Mouse (Mus musculus): ENCODE data around the gene Lsr. TPM values are rescaled to one million over a fixed set of nuclear protein-coding genes. Genes with fewer than 3 reads are reported as not detected.
A peak's percentile ranks its signal among the peaks of the same experiment; 100 is the strongest.
"Not testable (repeated sequence)": the region's sequence is repeated elsewhere in the genome, so short reads cannot be mapped to it uniquely, and the experiment has no call there.

The Lsr gene
- total RNA-seq, 1 experiment: 54.6 TPM

GRCm38 (mm10) chr7:30924071-30924470 is 49.2 kb downstream of the Lsr start:
- H3K9me3 ChIP-seq (ENCODE audit: control insufficient read depth, insufficient read depth, low read depth, low read length): no peaks in the 10 kb centered on the region
- no peak for DNase-seq (ENCODE audit: low read depth, low spot score)
- no peaks in the 10 kb centered on the region for H3K4me1 ChIP-seq (ENCODE audit: control insufficient read depth in 2 of 2, insufficient read depth in 2 of 2, low read length in 2 of 2, poor library complexity in 1 of 2)
- no peak overlapping the region for H3K9ac ChIP-seq (ENCODE audit: insufficient read depth, low read depth, low read length, poor library complexity, severe bottlenecking)
- in situ Hi-C loops (cut with MboI; ENCODE audit: low sequenced_read_pairs in 2 of 2, unreplicated experiment in 2 of 2): no loop called here
- H3K4me3 ChIP-seq (ENCODE audit: insufficient read depth in 1 of 2, low read depth in 1 of 2, low read length in 2 of 2, poor library complexity in 1 of 2, severe bottlenecking in 1 of 2): no peak overlapping the region
- no peaks in the 10 kb centered on the region for H3K36me3 ChIP-seq (ENCODE audit: control insufficient read depth, insufficient read depth, low read length, poor library complexity, severe bottlenecking)
- H3K27ac ChIP-seq (ENCODE audit: insufficient read depth, low read depth, low read length, poor library complexity, severe bottlenecking): no peak overlapping the region
- TF ChIP-seq ZC3H11A (IDR thresholded peaks at IDR 0.05; ENCODE audit: borderline replicate concordance, low read depth, low read length) (no peak), HCFC1 (IDR thresholded peaks at IDR 0.05; ENCODE audit: borderline replicate concordance, insufficient read depth, low read length) (no peak), MAFK (IDR thresholded peaks at IDR 0.05; ENCODE audit: insufficient read depth, low read depth, low read length) (no peak), ZNF384 (IDR thresholded peaks at IDR 0.05; ENCODE audit: low read depth, low read length) (no peak), CHD2 (IDR thresholded peaks at IDR 0.05; ENCODE audit: low read depth, low read length) (no peak)

GRCm38 (mm10) chr7:30922490-30922889 is 50.8 kb downstream of the Lsr start:
- H3K4me1 ChIP-seq (ENCODE audit: control insufficient read depth in 2 of 2, insufficient read depth in 2 of 2, low read length in 2 of 2, poor library complexity in 1 of 2); in situ Hi-C loops (cut with MboI; ENCODE audit: low sequenced_read_pairs in 2 of 2, unreplicated experiment in 2 of 2); H3K9ac ChIP-seq (ENCODE audit: insufficient read depth, low read depth, low read length, poor library complexity, severe bottlenecking); H3K9me3 ChIP-seq (ENCODE audit: control insufficient read depth, insufficient read depth, low read depth, low read length); DNase-seq (ENCODE audit: low read depth, low spot score); H3K27ac ChIP-seq (ENCODE audit: insufficient read depth, low read depth, low read length, poor library complexity, severe bottlenecking); H3K4me3 ChIP-seq (ENCODE audit: insufficient read depth in 1 of 2, low read depth in 1 of 2, low read length in 2 of 2, poor library complexity in 1 of 2, severe bottlenecking in 1 of 2); H3K36me3 ChIP-seq (ENCODE audit: control insufficient read depth, insufficient read depth, low read length, poor library complexity, severe bottlenecking): not testable (repeated sequence)

GRCm38 (mm10) chr7:30920217-30920616 is 53.0 kb downstream of the Lsr start:
- no peak for TF ChIP-seq MAFK (IDR thresholded peaks at IDR 0.05; ENCODE audit: insufficient read depth, low read depth, low read length)
- TF ChIP-seq HCFC1 (IDR thresholded peaks at IDR 0.05; ENCODE audit: borderline replicate concordance, insufficient read depth, low read length): no peak
- no peak for TF ChIP-seq ZC3H11A (IDR thresholded peaks at IDR 0.05; ENCODE audit: borderline replicate concordance, low read depth, low read length)
- TF ChIP-seq CHD2 (IDR thresholded peaks at IDR 0.05; ENCODE audit: low read depth, low read length): no peak
- TF ChIP-seq ZNF384 (IDR thresholded peaks at IDR 0.05; ENCODE audit: low read depth, low read length): no peak

GRCm38 (mm10) chr7:30917219-30917618 is 56.0 kb downstream of the Lsr start:
- DNase-seq (ENCODE audit: low read depth, low spot score): no peak
- TF ChIP-seq MAFK (IDR thresholded peaks at IDR 0.05; ENCODE audit: insufficient read depth, low read depth, low read length) (no peak), CHD2 (IDR thresholded peaks at IDR 0.05; ENCODE audit: low read depth, low read length) (no peak), HCFC1 (IDR thresholded peaks at IDR 0.05; ENCODE audit: borderline replicate concordance, insufficient read depth, low read length) (no peak), ZNF384 (IDR thresholded peaks at IDR 0.05; ENCODE audit: low read depth, low read length) (no peak), ZC3H11A (IDR thresholded peaks at IDR 0.05; ENCODE audit: borderline replicate concordance, low read depth, low read length) (no peak)

More at GRCm38 (mm10) chr7:30920217-30920616, 53.0 kb downstream of the Lsr start:
- Histone ChIP-seq H3K36me3 (ENCODE audit: control insufficient read depth, insufficient read depth, low read length, poor library complexity, severe bottlenecking) (no peaks in the 10 kb centered on the region), H3K27ac (ENCODE audit: insufficient read depth, low read depth, low read length, poor library complexity, severe bottlenecking) (no peak overlapping the region), H3K9ac (ENCODE audit: insufficient read depth, low read depth, low read length, poor library complexity, severe bottlenecking) (no peak overlapping the region), H3K4me3 (ENCODE audit: insufficient read depth in 1 of 2, low read depth in 1 of 2, low read length in 2 of 2, poor library complexity in 1 of 2, severe bottlenecking in 1 of 2) (no peak overlapping the region), H3K4me1 (ENCODE audit: control insufficient read depth in 2 of 2, insufficient read depth in 2 of 2, low read length in 2 of 2, poor library complexity in 1 of 2) (peaks cover 5 to 14% of the 10 kb centered on the region in 2 experiments; a peak in 3 of 4 replicates), H3K9me3 (ENCODE audit: control insufficient read depth, insufficient read depth, low read depth, low read length) (no peaks in the 10 kb centered on the region)
- DNase-seq (ENCODE audit: low read depth, low spot score): peak; percentile 36
- in situ Hi-C loops (cut with MboI; ENCODE audit: low sequenced_read_pairs in 2 of 2, unreplicated experiment in 2 of 2): no loop called here

GRCm38 (mm10) chr7:30916713-30917112 is 56.6 kb downstream of the Lsr start:
- H3K9ac ChIP-seq (ENCODE audit: insufficient read depth, low read depth, low read length, poor library complexity, severe bottlenecking): no peak overlapping the region
- in situ Hi-C loops (cut with MboI; ENCODE audit: low sequenced_read_pairs in 2 of 2, unreplicated experiment in 2 of 2): no loop called here

More at GRCm38 (mm10) chr7:30917219-30917618, 56.0 kb downstream of the Lsr start:
- Histone ChIP-seq H3K27ac (ENCODE audit: insufficient read depth, low read depth, low read length, poor library complexity, severe bottlenecking) (no peak overlapping the region), H3K9me3 (ENCODE audit: control insufficient read depth, insufficient read depth, low read depth, low read length) (no peaks in the 10 kb centered on the region), H3K36me3 (ENCODE audit: control insufficient read depth, insufficient read depth, low read length, poor library complexity, severe bottlenecking) (no peaks in the 10 kb centered on the region), H3K4me1 (ENCODE audit: control insufficient read depth in 2 of 2, insufficient read depth in 2 of 2, low read length in 2 of 2, poor library complexity in 1 of 2) (peaks cover 5 to 15% of the 10 kb centered on the region in 2 experiments; a peak in 3 of 4 replicates), H3K9ac (ENCODE audit: insufficient read depth, low read depth, low read length, poor library complexity, severe bottlenecking) (no peak overlapping the region), H3K4me3 (ENCODE audit: insufficient read depth in 1 of 2, low read depth in 1 of 2, low read length in 2 of 2, poor library complexity in 1 of 2, severe bottlenecking in 1 of 2) (no peak overlapping the region)
- in situ Hi-C loops (cut with MboI; ENCODE audit: low sequenced_read_pairs in 2 of 2, unreplicated experiment in 2 of 2): no loop called here

More at GRCm38 (mm10) chr7:30916713-30917112, 56.6 kb downstream of the Lsr start:
- Histone ChIP-seq H3K36me3 (ENCODE audit: control insufficient read depth, insufficient read depth, low read length, poor library complexity, severe bottlenecking) (no peaks in the 10 kb centered on the region), H3K9me3 (ENCODE audit: control insufficient read depth, insufficient read depth, low read depth, low read length) (no peaks in the 10 kb centered on the region), H3K27ac (ENCODE audit: insufficient read depth, low read depth, low read length, poor library complexity, severe bottlenecking) (no peak overlapping the region), H3K4me1 (ENCODE audit: control insufficient read depth in 2 of 2, insufficient read depth in 2 of 2, low read length in 2 of 2, poor library complexity in 1 of 2) (peaks cover 5 to 15% of the 10 kb centered on the region in 2 experiments; a peak in 3 of 4 replicates), H3K4me3 (ENCODE audit: insufficient read depth in 1 of 2, low read depth in 1 of 2, low read length in 2 of 2, poor library complexity in 1 of 2, severe bottlenecking in 1 of 2) (no peak overlapping the region)
- no peak for DNase-seq (ENCODE audit: low read depth, low spot score)
- TF ChIP-seq CHD2 (IDR thresholded peaks at IDR 0.05; ENCODE audit: low read depth, low read length) (no peak), ZNF384 (IDR thresholded peaks at IDR 0.05; ENCODE audit: low read depth, low read length) (no peak), HCFC1 (IDR thresholded peaks at IDR 0.05; ENCODE audit: borderline replicate concordance, insufficient read depth, low read length) (no peak), MAFK (IDR thresholded peaks at IDR 0.05; ENCODE audit: insufficient read depth, low read depth, low read length) (no peak), ZC3H11A (IDR thresholded peaks at IDR 0.05; ENCODE audit: borderline replicate concordance, low read depth, low read length) (no peak)

Data from ES-E14 (cell line).